Mouse (Mus musculus) embryo, embryonic 11.5 days (tissue): ENCODE results near the gene Proca1.

Experiments used
- DNase-seq: peaks from one replicate; pipeline ENCODE4 v3.0.0-alpha.2; 2012; ENCODE audit warnings: low read depth, low spot score

Gene Proca1

GRCm38 (mm10) chr11:78215709-78216317 lies 22.6 kb downstream of the Proca1 start:
- no peak for DNase-seq

- no peak for DNase-seq
Measured at GRCm38 (mm10) chr11:78223586-78223985, 30.4 kb downstream of the Proca1 start.

GRCm38 (mm10) chr11:78231518-78231917 lies 38.3 kb downstream of the Proca1 start:
- DNase-seq: no peak

GRCm38 (mm10) chr11:78240193-78240857 lies 47.1 kb downstream of the Proca1 start:
- no peak for DNase-seq

- DNase-seq: no peak
Measured at GRCm38 (mm10) chr11:78245261-78245626, 52.1 kb downstream of the Proca1 start.

- peak; percentile 84 for DNase-seq
Measured at GRCm38 (mm10) chr11:78245627-78246317, 52.6 kb downstream of the Proca1 start, which contains the start of the genes Sdf2 and Supt6. Sdf2 (plus strand) TSS chr11:78245746. Supt6 (minus strand) TSS chr11:78245987.

GRCm38 (mm10) chr11:78246318-78247011 lies 53.3 kb downstream of the Proca1 start:
- no peak for DNase-seq

- DNase-seq: no peak
Measured at GRCm38 (mm10) chr11:78247012-78247348, 53.8 kb downstream of the Proca1 start.

GRCm38 (mm10) chr11:78247727-78248140 lies 54.5 kb downstream of the Proca1 start:
- DNase-seq: no peak
